Mouse (Mus musculus): Measurements from ENCODE around the gene Irs3.

The Irs3 gene

DNA sequence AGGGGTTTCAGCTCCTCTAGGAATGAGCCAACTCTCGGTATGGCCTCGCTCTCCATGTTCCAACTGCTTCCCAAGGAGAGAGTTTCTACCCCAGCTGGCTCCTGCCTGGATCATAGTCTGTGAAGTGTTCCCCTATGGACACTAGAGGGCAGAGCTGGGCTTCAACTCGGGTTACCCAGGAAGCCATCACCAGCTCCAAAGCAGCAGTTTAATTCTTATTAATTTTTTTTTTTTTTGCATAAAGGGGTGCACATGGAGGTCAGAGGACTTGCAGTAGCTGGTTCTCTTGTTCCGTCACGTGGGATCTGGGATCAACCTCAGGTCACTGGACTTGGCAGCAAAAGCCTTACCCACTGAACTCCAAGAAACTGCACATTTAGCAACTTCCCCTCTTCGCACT lies 11.5 kb upstream of the Irs3 start:
- WGBS = 21% methylated on average over 6 of the region's 6 CpGs

- WGBS = 62% methylated on average over 7 of the region's 7 CpGs
Measured at GRCm38 (mm10) chr5:137654746-137655145, 9.2 kb upstream of the Irs3 start.

- WGBS = 80% methylated on average over 10 of the region's 10 CpGs
Measured at GRCm38 (mm10) chr5:137653366-137653765, 7.9 kb upstream of the Irs3 start.

GRCm38 (mm10) chr5:137652474-137652873 lies 7.0 kb upstream of the Irs3 start:
- WGBS = 18% methylated on average over 3 of the region's 3 CpGs

GRCm38 (mm10) chr5:137649669-137650571 lies 4.4 kb upstream of the Irs3 start:
- 59% methylated on average over 18 of the region's 18 CpGs for WGBS

DNA sequence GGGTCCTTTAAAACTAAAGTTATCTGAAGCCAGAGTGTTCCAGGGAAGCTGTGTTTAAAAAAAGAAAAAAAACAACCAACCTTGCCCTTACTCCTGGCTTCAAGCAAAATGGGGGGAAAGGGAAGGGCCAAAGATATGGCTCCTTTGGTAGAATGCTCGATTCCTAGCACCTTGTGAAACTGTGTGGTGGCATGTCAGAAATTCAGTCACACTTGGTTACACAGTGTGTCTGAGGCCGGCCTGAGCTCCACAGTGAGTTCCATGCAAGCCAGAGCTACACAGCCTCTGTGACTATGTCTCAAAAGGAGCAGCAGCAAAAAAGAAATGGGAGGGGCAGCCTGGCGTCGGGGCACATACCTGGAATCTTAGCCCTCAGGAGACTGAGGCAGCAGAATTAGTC lies 3.7 kb upstream of the Irs3 start:
- 42% methylated on average over 4 of the region's 4 CpGs for WGBS

DNA sequence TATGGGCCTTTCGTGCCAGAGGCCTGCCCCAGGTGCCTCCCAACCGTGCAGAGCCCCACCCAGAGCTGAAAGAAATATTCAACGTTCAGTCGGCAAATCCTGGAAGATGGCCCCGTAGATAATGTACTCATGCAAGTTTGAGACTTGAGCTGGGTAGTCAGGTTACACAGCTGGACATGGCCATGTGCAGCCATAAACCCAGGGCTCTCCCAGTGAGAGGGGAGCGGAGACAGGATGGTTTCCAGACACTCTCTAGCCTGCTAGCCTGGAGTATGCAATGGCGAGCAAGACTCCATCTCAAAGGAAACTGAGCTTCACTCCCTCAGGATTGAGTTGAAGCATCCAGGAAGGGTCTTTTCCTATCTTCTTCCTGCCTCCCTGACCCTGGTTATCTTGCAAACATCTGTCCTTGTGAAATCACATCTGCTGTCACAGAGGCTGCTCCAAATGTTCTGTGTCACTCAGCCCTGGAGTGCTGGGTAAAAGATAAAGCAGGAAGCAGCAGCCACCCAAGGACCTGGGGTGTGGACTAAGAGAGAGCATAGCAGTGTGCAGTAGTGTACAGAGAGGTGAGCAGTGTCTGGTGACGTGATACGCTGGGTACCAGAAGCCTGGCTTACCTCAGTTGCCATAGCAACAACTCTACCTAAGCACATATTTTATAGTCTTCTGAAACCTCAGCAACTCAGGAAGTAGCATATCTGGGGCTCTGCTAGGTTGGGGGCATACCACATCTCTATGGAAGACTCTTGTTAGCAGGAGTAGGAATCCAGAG lies 2.5 kb upstream of the Irs3 start:
- 72% methylated on average over 9 of the region's 9 CpGs for WGBS

- WGBS = 16% methylated on average over 44 of the region's 44 CpGs
Measured at GRCm38 (mm10) chr5:137645091-137645651, 343 bp downstream of the Irs3 start.

DNA sequence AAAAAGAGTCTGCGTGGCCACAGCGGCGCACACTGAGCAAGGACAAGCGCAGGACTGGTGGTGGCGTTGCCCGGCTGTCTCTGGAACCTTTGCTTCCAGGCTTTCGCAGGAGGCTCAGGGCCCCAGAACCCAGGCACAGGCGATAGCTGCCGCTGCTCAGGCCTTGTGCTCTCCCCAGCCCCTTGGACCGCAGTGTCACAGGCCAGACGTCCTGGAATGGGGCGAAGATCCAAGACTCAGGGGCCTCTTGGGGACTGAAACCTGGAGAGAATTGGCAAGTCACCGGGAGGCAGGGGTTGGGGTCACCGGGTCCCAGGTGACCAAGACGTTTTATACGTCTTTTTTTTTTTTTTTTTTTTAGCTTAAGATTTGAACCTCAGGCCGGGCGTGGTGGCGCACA lies 1.0 kb downstream of the Irs3 start:
- WGBS = 69% methylated on average over 19 of the region's 19 CpGs

- WGBS = 62% methylated on average over 4 of the region's 4 CpGs
Measured at GRCm38 (mm10) chr5:137642886-137643285, 2.6 kb downstream of the Irs3 start.

GRCm38 (mm10) chr5:137641054-137641453 lies 4.5 kb downstream of the Irs3 start, which contains the start of gene Sap25:
TSS of gene Sap25 (plus strand) at chr5:137641334.
- WGBS = 88% methylated on average over 19 of the region's 19 CpGs

DNA sequence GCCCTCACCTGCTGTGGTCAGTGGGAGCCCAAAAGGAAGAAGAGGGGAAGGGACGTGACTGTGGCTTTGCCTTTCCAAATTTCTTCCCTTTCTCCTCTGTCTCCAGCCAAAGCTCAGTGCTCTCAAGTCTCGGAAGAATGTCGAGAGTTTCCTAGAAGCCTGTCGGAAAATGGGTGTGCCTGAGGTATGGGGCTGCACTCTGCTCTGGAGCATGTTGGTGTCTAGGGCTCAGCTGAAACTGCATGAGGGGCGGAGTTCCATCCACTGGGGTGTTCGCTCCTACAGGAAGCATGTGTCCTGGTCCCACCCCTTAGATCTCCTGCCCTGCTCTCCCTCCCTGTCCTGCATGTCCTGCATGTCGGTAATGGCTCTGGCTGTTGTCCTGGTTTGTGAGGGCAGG lies 6.0 kb downstream of the Irs3 start:
- 79% methylated on average over 7 of the region's 7 CpGs for WGBS

DNA sequence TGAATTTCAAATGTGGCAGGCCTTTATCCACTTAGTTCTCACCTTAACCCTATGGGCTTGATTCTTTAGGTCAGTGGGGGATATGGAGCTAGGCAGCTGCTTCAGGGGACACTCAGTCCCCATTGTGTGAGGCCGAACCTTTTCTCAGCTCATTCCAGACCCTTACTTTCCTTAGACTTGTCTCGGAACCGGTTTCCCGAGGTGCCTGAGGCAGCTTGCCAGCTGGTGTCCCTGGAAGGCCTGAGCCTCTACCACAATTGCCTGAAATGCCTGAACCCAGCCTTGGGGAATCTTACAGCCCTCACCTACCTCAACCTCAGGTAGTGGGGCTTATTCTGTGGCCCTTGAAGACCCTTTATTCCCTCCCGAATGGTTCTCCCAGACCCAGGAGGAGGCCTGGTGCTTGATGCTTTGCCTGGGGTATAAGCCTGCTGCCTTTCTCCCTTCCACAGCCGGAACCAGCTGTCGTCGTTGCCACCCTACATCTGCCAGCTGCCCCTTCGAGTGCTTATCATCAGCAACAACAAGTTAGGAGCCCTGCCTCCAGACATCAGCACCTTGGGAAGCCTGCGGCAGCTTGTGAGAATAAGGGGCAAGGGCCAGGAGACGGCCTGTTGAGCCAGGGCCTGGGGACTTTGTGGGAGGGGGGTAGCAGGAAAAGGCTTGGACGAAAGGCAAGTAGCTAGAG lies 12.0 kb downstream of the Irs3 start:
- WGBS = 81% methylated on average over 12 of the region's 12 CpGs

- WGBS = 61% methylated on average over 4 of the region's 4 CpGs
Measured at GRCm38 (mm10) chr5:137631591-137631990, 13.9 kb downstream of the Irs3 start.

DNA sequence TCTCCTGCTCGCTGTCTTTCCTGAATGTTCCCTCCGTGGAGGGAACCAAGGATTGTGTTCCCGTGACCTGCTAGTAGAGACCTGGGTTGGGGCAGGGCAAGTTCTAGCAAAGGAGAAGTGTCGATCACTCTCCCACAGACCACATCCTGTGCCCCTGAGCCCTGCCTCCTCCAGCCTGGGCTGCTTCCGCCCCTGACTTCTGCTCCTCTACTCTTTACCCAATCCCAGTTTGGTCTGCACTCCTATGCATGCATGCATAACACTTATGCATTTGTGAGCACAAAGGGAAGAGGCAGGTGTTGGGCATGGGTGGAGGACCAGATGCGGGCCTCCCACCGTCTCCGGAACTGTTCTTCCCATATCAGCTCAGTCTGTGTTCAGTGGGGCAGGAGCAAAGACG lies 14.3 kb downstream of the Irs3 start:
- WGBS = 44% methylated on average over 9 of the region's 9 CpGs

DNA sequence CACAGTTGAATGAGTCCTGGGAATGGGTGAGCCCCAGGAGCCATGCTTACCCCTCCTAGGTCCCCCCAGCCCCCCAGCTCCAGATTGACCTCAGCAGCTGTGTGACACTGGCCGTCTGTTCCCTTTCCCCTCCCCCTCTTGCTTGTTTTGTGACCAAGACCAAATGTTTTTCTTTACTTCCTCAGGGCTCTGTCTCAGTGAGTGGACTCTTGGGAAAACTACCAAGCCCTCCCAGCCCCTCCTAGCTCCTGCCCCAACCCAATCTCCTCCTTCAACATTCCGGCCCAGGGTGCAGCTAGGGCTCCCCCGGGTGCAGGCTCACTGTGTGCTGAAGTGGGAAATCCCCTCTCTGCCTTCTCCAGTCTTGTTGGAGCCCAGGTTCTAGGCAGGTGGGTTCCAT lies 14.9 kb downstream of the Irs3 start:
- WGBS = 40% methylated on average over 3 of the region's 3 CpGs

GRCm38 (mm10) chr5:137629906-137630545 lies 15.5 kb downstream of the Irs3 start:
- whole genome bisulfite sequencing = 23% methylated on average over 6 of the region's 6 CpGs

GRCm38 (mm10) chr5:137629306-137629721 lies 16.2 kb downstream of the Irs3 start:
- under 1% methylated on average over 23 of the region's 23 CpGs for WGBS

GRCm38 (mm10) chr5:137628498-137629305 lies 16.8 kb downstream of the Irs3 start, which contains the start of the genes Fbxo24, Lrch4 and Gm20605:
TSS of gene Fbxo24 (minus strand) at chr5:137629002.
TSS of gene Lrch4 (plus strand) at chr5:137629121.
TSS of gene Gm20605 (plus strand) at chr5:137629175.
- WGBS = under 1% methylated on average over 46 of the region's 46 CpGs

GRCm38 (mm10) chr5:137627991-137628390 lies 17.5 kb downstream of the Irs3 start:
- WGBS = 3% methylated on average over 9 of the region's 9 CpGs
